22 mouse cellular contexts compared by ENCODE assay signal in the genomic region with DNA sequence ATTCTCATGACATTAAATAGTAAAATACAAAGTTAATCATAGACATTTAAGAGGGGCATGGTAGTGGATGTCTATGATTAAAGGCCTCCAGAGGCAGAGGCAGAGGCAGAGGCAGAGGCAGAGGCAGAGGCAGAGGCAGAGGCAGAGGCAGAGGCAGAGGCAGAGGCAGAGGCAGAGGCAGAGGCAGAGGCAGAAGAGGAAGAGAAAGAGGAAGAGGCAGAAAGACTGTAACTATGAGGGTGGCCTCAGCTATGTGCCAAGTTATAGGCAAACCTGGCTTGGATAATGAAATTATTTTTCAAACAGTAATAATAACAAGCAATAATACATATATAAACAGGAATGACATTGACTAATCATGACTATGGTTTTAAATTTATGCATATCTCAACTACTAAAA.
"Had no signal": no experiment of that assay in that cellular context is flagged by ENCODE, and none has a peak within 500 bp of the region (broad histone marks: within the 10 kb centered on the region; RNA-seq: fewer than 3 reads in every experiment).

No protein-coding gene starts in this region.

- H3K9ac ChIP-seq: limb, embryonic 13.5 days; liver, embryonic 12.5 days; liver, embryonic 15.5 days; lung, embryonic 15.5 days; neural tube, embryonic 12.5 days; neural tube, embryonic 15.5 days had no signal

- H3K27me3 ChIP-seq: limb, embryonic 13.5 days; liver, embryonic 12.5 days; liver, embryonic 15.5 days; lung, embryonic 15.5 days; neural tube, embryonic 12.5 days; neural tube, embryonic 15.5 days had no signal

- H3K27ac ChIP-seq: limb, embryonic 10.5 days; limb, embryonic 13.5 days; liver, embryonic 12.5 days; liver, embryonic 15.5 days; lung, embryonic 15.5 days; neural tube, embryonic 12.5 days; neural tube, embryonic 15.5 days; stomach, postnatal 0 days had no signal

- H3K9me3 ChIP-seq: limb, embryonic 10.5 days; limb, embryonic 13.5 days; liver, embryonic 12.5 days; liver, embryonic 15.5 days; lung, embryonic 15.5 days; neural tube, embryonic 12.5 days; neural tube, embryonic 15.5 days had no signal

- H3K4me3 ChIP-seq: limb, embryonic 10.5 days; limb, embryonic 13.5 days; liver, embryonic 12.5 days; liver, embryonic 15.5 days; lung, embryonic 15.5 days; neural tube, embryonic 12.5 days; neural tube, embryonic 15.5 days had no signal

- H3K4me2 ChIP-seq: limb, embryonic 13.5 days; liver, embryonic 12.5 days; liver, embryonic 15.5 days; lung, embryonic 15.5 days; midbrain, embryonic 11.5 days; neural tube, embryonic 12.5 days; neural tube, embryonic 15.5 days had no signal

- ATAC-seq: liver, embryonic 12.5 days had no signal

- H3K36me3 ChIP-seq: limb, embryonic 10.5 days; limb, embryonic 13.5 days; liver, embryonic 12.5 days; liver, embryonic 15.5 days; lung, embryonic 15.5 days; neural tube, embryonic 12.5 days; neural tube, embryonic 15.5 days had no signal

- H3K4me1 ChIP-seq: limb, embryonic 10.5 days; limb, embryonic 13.5 days; liver, embryonic 12.5 days; liver, embryonic 15.5 days; lung, embryonic 15.5 days; neural tube, embryonic 12.5 days; neural tube, embryonic 15.5 days had no signal

- DNase-seq: kidney, adult 18-20 months; kidney, adult 9 months; kidney, postnatal 14 days; kidney, postnatal 4 days; liver; lung, adult 18-20 months; lung, postnatal 4 days; midbrain, embryonic 14.5 days; right cerebral cortex, adult 18-20 months; right cerebral cortex, postnatal 14 days; right cerebral cortex, postnatal 4 days; thymus, adult 2 months; thymus, postnatal 25 days had no signal
